Mouse (Mus musculus) lung, postnatal 0 days (tissue): ENCODE measurements around the gene Gata3.

Experiments used
- CTCF ChIP-seq: IDR thresholded peaks from 2 replicates; pipeline ENCODE4 v1.5.1; 2016; ENCODE audit warnings: antibody characterized with exemption, mild to moderate bottlenecking
- EP300 ChIP-seq: IDR thresholded peaks from 2 replicates; pipeline ENCODE4 v1.6.1; 2016; ENCODE audit warnings: antibody characterized with exemption, mild to moderate bottlenecking, control low read depth

DNA sequence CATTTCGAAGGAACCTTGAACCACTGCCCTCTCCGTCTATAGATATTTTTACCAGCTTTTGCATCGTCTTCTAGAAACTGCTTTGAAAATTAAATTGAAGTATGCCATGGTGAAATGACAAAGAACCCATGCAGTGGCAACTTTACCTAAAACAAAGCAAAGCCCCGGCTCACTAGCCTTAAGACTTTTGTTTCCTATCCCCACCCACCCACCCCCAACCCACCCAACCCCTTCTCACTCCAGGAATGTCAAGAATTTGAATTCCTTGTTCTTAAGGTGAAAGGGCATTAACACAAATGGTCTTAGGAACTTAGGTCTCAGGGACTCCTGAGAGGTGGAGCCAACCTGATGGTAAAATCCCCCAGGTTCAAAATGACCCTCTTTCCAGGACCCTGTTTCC is 34.0 kb downstream of the Gata3 start:
- TF ChIP-seq CTCF (no peak), EP300 (no peak)
